Mouse (Mus musculus) small intestine, adult 2 months (tissue): ENCODE data around the gene Ncam1.

ENCODE experiments used
- CTCF ChIP-seq: fragments of 200-500 bp; IDR thresholded peaks from 2 replicates; pipeline ENCODE4 v1.5.1; 2012; ENCODE audit warnings: low read depth, mild to moderate bottlenecking, control low read depth, inconsistent platforms, low read length, moderate library complexity, mixed read lengths; ENCODE audit not compliant: insufficient replicate concordance, insufficient read length; ENCODE audit errors: extremely low read depth
- POLR2A ChIP-seq: fragments of 200-500 bp; IDR thresholded peaks from 2 replicates; pipeline ENCODE4 v1.6.1; 2012; ENCODE audit warnings: low read depth, mild to moderate bottlenecking, control low read depth, inconsistent platforms, low read length, moderate library complexity

- no peak for TF ChIP-seq POLR2A
- no peak for TF ChIP-seq CTCF
These were observed 263.8 kb downstream of the Ncam1 start for GRCm38 (mm10) chr9:49534958-49535357.
